In genomic region chr5:86065101-86065875, GRCm38 (mm10) we compare ENCODE assay signal across 8 mouse cellular contexts. TPM values are rescaled to one million over a fixed set of nuclear protein-coding genes. Genes with fewer than 3 reads are reported as not detected.
DNase-seq lines count a peak whose midpoint lies in the region; ATAC-seq and TF ChIP-seq lines count a peak whose summit lies in the region.

TSS of gene Cenpc1 (minus strand) at chr5:86065583.

- in situ Hi-C loops in CH12.LX (cut with MboI; ENCODE audit: low pct_ligation_motif_present, low pct_unique_long_range_greater_than_20kb, low sequenced_read_pairs), result loop anchor here (5.0 kb wide), 1 partner anchor 112 kb away; no protein-coding TSS in a partner anchor

- H3K27ac ChIP-seq in CH12.LX (ENCODE audit: insufficient read depth, low read depth), result peak within 1 kb of the TSS; percentile 39
- H3K27ac ChIP-seq in forebrain, embryonic 11.5 days (ENCODE audit: low read depth, low read length), result peak within 1 kb of the TSS; percentile 70
- peak within 1 kb of the TSS; percentile 95 for H3K27ac ChIP-seq in heart, embryonic 16.5 days (ENCODE audit: low read length)
- H3K27ac ChIP-seq in liver, embryonic 15.5 days (replicated peaks), result peak within 1 kb of the TSS; percentile 97
- H3K27ac ChIP-seq in neural tube, embryonic 12.5 days, result peak within 1 kb of the TSS; percentile 72

- peak; percentile 78 for TF ChIP-seq POLR2A in CH12.LX (IDR thresholded peaks at IDR 0.05; ENCODE audit: low read depth, low read length)

- TF ChIP-seq CTCF in CH12.LX (conservative IDR thresholded peaks at IDR 0.05 in 1 of 2, IDR thresholded peaks at IDR 0.05 in 1 of 2; ENCODE audit: low read depth in 2 of 2, low read length in 2 of 2), result no peak

- no peak for TF ChIP-seq RAD21 in CH12.LX (IDR thresholded peaks at IDR 0.05; ENCODE audit: low read depth, low read length)

- no peak for TF ChIP-seq EP300 in CH12.LX (IDR thresholded peaks at IDR 0.05; ENCODE audit: low read length)

- H3K9me3 ChIP-seq in CH12.LX (replicated peaks; ENCODE audit: low read length), result no peaks in the 10 kb centered on the region
- no peaks in the 10 kb centered on the region for H3K9me3 ChIP-seq in forebrain, embryonic 11.5 days (ENCODE audit: control insufficient read depth, low read length)
- 0 out of 2 replicates have a peak, but pooled peaks cover 3% of the 10 kb centered on the region for H3K9me3 ChIP-seq in heart, embryonic 16.5 days (replicated peaks; ENCODE audit: control insufficient read depth, low read length)
- no peaks in the 10 kb centered on the region for H3K9me3 ChIP-seq in liver, embryonic 15.5 days (replicated peaks)
- H3K9me3 ChIP-seq in neural tube, embryonic 12.5 days, result no peaks in the 10 kb centered on the region

- peak within 1 kb of the TSS; percentile 84 for H3K9ac ChIP-seq in CH12.LX (ENCODE audit: insufficient read depth, low read depth)
- peak within 1 kb of the TSS; percentile 76 for H3K9ac ChIP-seq in forebrain, embryonic 11.5 days (ENCODE audit: low read length)
- peak within 1 kb of the TSS; percentile 93 for H3K9ac ChIP-seq in heart, embryonic 16.5 days (ENCODE audit: low read length)
- peak within 1 kb of the TSS; percentile 83 for H3K9ac ChIP-seq in liver, embryonic 15.5 days
- peak within 1 kb of the TSS; percentile 71 for H3K9ac ChIP-seq in neural tube, embryonic 12.5 days

- H3K4me1 ChIP-seq in CH12.LX (ENCODE audit: control insufficient read depth in 1 of 2, insufficient read depth in 2 of 2), result peaks cover 4 to 20% of the 10 kb centered on the region in 2 experiments; a peak in 3 of 4 replicates
- no peaks in the 10 kb centered on the region; the same call in 1 of the 2 replicates for H3K4me1 ChIP-seq in forebrain, embryonic 11.5 days (replicated peaks; ENCODE audit: control insufficient read depth, insufficient read depth, low read length)
- peaks cover 9% of the 10 kb centered on the region for H3K4me1 ChIP-seq in heart, embryonic 16.5 days (ENCODE audit: control insufficient read depth, insufficient read depth, low read length)
- H3K4me1 ChIP-seq in liver, embryonic 15.5 days (replicated peaks), result peaks cover 44% of the 10 kb centered on the region
- H3K4me1 ChIP-seq in neural tube, embryonic 12.5 days, result peaks cover 8% of the 10 kb centered on the region

- H3K27me3 ChIP-seq in CH12.LX (replicated peaks), result no peaks in the 10 kb centered on the region
- H3K27me3 ChIP-seq in forebrain, embryonic 11.5 days (ENCODE audit: control insufficient read depth, insufficient read depth, low read length), result no peaks in the 10 kb centered on the region
- H3K27me3 ChIP-seq in heart, embryonic 16.5 days (ENCODE audit: control insufficient read depth, insufficient read depth, low read length), result no peaks in the 10 kb centered on the region
- no peaks in the 10 kb centered on the region for H3K27me3 ChIP-seq in liver, embryonic 15.5 days
- no peaks in the 10 kb centered on the region for H3K27me3 ChIP-seq in neural tube, embryonic 12.5 days (replicated peaks)

- no peaks in the 10 kb centered on the region for H3K36me3 ChIP-seq in CH12.LX (replicated peaks in 1 of 2; ENCODE audit: control insufficient read depth in 1 of 2, insufficient read depth in 1 of 2, low read length in 1 of 2)
- H3K36me3 ChIP-seq in forebrain, embryonic 11.5 days (ENCODE audit: control insufficient read depth, insufficient read depth, low read length), result no peaks in the 10 kb centered on the region
- no peaks in the 10 kb centered on the region for H3K36me3 ChIP-seq in heart, embryonic 16.5 days (ENCODE audit: control insufficient read depth, insufficient read depth)
- no peaks in the 10 kb centered on the region for H3K36me3 ChIP-seq in liver, embryonic 15.5 days (replicated peaks)
- H3K36me3 ChIP-seq in neural tube, embryonic 12.5 days, result no peaks in the 10 kb centered on the region

- peak within 1 kb of the TSS; percentile 76 to 90 (median 86) for H3K4me3 ChIP-seq in CH12.LX (replicated peaks in 1 of 3; ENCODE audit: low read depth in 2 of 3, low read length in 2 of 3, poor library complexity in 1 of 3)
- H3K4me3 ChIP-seq in forebrain, embryonic 11.5 days (ENCODE audit: low read depth, low read length), result peak within 1 kb of the TSS; percentile 79
- H3K4me3 ChIP-seq in heart, embryonic 16.5 days (ENCODE audit: low read length), result peak within 1 kb of the TSS; percentile 97
- H3K4me3 ChIP-seq in liver, embryonic 15.5 days (replicated peaks), result peak within 1 kb of the TSS; percentile 87
- H3K4me3 ChIP-seq in neural tube, embryonic 12.5 days, result peak within 1 kb of the TSS; percentile 60

- dilution Hi-C loops in CH12.LX (cut with MboI; ENCODE audit: extremely low pct_ligation_motif_present, extremely low pct_unique_long_range_greater_than_20kb, low sequenced_read_pairs), result no loop called here

- peaks cover 23% of the 10 kb centered on the region for H3K79me2 ChIP-seq in CH12.LX (replicated peaks; ENCODE audit: control insufficient read depth, extremely low read depth, insufficient read depth, poor library complexity, severe bottlenecking)

- peak; percentile 95 for ATAC-seq in forebrain, embryonic 11.5 days (replicated peaks; ENCODE audit: low FRiP score)
- ATAC-seq in heart, embryonic 16.5 days (replicated peaks; ENCODE audit: extremely low read depth, insufficient read depth, low FRiP score), result peak; percentile 97
- peak; percentile 93 for ATAC-seq in liver, embryonic 15.5 days (ENCODE audit: insufficient read depth)
- ATAC-seq in neural tube, embryonic 12.5 days (ENCODE audit: low FRiP score, low read depth), result peak; percentile 95

- DNase-seq in CH12.LX (ENCODE audit: extremely low read depth), result peak; percentile 97
- peak; percentile 96 for DNase-seq in c-Kit-positive CD71-positive TER-119-negative erythroid progenitor cells, embryonic 14.5 days (ENCODE audit: low read depth)
- DNase-seq in forebrain, embryonic 11.5 days (ENCODE audit: low spot score), result peak; percentile 99
- DNase-seq in kidney, postnatal 36 days, result peak; percentile 98 to 99
- peak; percentile 96 for DNase-seq in telencephalon, adult 2 months (ENCODE audit: low read depth, low spot score)

- WGBS in forebrain, embryonic 11.5 days, result under 1% methylated on average over 58 of the region's 60 CpGs
- WGBS in heart, embryonic 16.5 days, result under 1% methylated on average over 58 of the region's 60 CpGs
- under 1% methylated on average over 60 of the region's 60 CpGs for WGBS in liver, embryonic 15.5 days (ENCODE audit: insufficient replicate concordance)
- WGBS in neural tube, embryonic 12.5 days, result under 1% methylated on average over 60 of the region's 60 CpGs

- H3K4me2 ChIP-seq in CH12.LX (ENCODE audit: insufficient read depth, low read depth, poor library complexity, severe bottlenecking), result peak within 1 kb of the TSS; percentile 98
- H3K4me2 ChIP-seq in forebrain, embryonic 11.5 days (ENCODE audit: low read depth, low read length, severe bottlenecking), result peak within 1 kb of the TSS; percentile 54
- peak within 1 kb of the TSS; percentile 90 for H3K4me2 ChIP-seq in heart, embryonic 16.5 days (ENCODE audit: low read depth, low read length)
- H3K4me2 ChIP-seq in liver, embryonic 15.5 days, result peak within 1 kb of the TSS; percentile 85
- peak within 1 kb of the TSS; percentile 64 for H3K4me2 ChIP-seq in neural tube, embryonic 12.5 days (replicated peaks)

TF ChIP-seq in CH12.LX, 34 proteins besides CTCF, POLR2A, EP300 and RAD21:
- peak; percentile 34; the same call in 1 of the 2 replicates for TF ChIP-seq IRF4 (IDR thresholded peaks at IDR 0.05; ENCODE audit: low read depth, low read length)
- no peak for TF ChIP-seq MAFK (IDR thresholded peaks at IDR 0.05; ENCODE audit: insufficient replicate concordance, low read length)
- TF ChIP-seq NELFE (IDR thresholded peaks at IDR 0.05; ENCODE audit: low read depth, low read length), result peak; percentile 49
- TF ChIP-seq MAZ (IDR thresholded peaks at IDR 0.05; ENCODE audit: low read depth, low read length), result peak; percentile 31; the same call in 1 of the 2 replicates
- no peak for TF ChIP-seq E2F4 (IDR thresholded peaks at IDR 0.05; ENCODE audit: insufficient replicate concordance, low read depth, low read length)
- 0 out of 2 replicates have a peak, but pooled peaks have one; percentile 14 for TF ChIP-seq BHLHE40 (IDR thresholded peaks at IDR 0.05; ENCODE audit: low read depth, low read length)
- TF ChIP-seq NRF1 (IDR thresholded peaks at IDR 0.05; ENCODE audit: low read depth, low read length), result peak; percentile 84
- peak; percentile 82 for TF ChIP-seq ELF1 (IDR thresholded peaks at IDR 0.05; ENCODE audit: low read depth, low read length)
- peak; percentile 56 for TF ChIP-seq HCFC1 (IDR thresholded peaks at IDR 0.05; ENCODE audit: low read depth, low read length)
- peak; percentile 95 for TF ChIP-seq TBP (conservative IDR thresholded peaks at IDR 0.05; ENCODE audit: low read depth, low read length)
- no peak for TF ChIP-seq JUND (conservative IDR thresholded peaks at IDR 0.05; ENCODE audit: low read depth, low read length)

RNA-seq across cellular contexts. Expression of gene Cenpc1, which starts in this region (rescaled TPM):
- total RNA-seq in CH12.LX (2012; rRNA removed) (14.1 and 15.9 TPM in 2 replicates), CH12.LX (2014; rRNA removed) (30.6 and 32.9 TPM in 2 replicates)
- 20.6 and 21.0 TPM in 2 replicates for polyA plus RNA-seq in CH12.LX (2012; ENCODE audit: insufficient read length, low read depth)
- polyA plus RNA-seq in forebrain, embryonic 11.5 days (2014; fragmentation: Nextera tagmentation; extraction: Ambion mirVana), result 45.5 and 48.7 TPM in 2 replicates
- polyA plus RNA-seq in heart, embryonic 16.5 days (2015; fragmentation: Nextera tagmentation; extraction: Ambion mirVana), result 21.8 and 22.0 TPM in 2 replicates
- polyA plus RNA-seq in liver, embryonic 15.5 days (2015; fragmentation: Nextera tagmentation; extraction: Ambion mirVana), result 12.9 and 14.6 TPM in 2 replicates
- polyA plus RNA-seq in neural tube, embryonic 12.5 days (2016; fragmentation: Nextera tagmentation; extraction: Ambion mirVana), result 41.2 and 43.6 TPM in 2 replicates

Comparison
In these comparisons a context has a peak if more than half of its experiments do, and no peak if none do; other contexts are left out.
1. Peak in every context shown above with its lines: DNase-seq, ATAC-seq, H3K4me3 ChIP-seq and H3K27ac ChIP-seq.
2. H3K27ac ChIP-seq: peak in every context shown above with its lines; median percentile 97 in liver, embryonic 15.5 days; 95 in heart, embryonic 16.5 days; 72 in neural tube, embryonic 12.5 days; 70 in forebrain, embryonic 11.5 days; 39 in CH12.LX.